Mouse (Mus musculus) thymus, postnatal 0 days (tissue): ENCODE measurements at regions not wholly inside any gene's neighbourhood (a gene's known extent, or its start where the extent isn't known, plus 50 kb on each side); places are given as distances from the start of the nearest gene placed in this dataset.

ENCODE experiments used
- DNase-seq: peaks from one replicate; pipeline ENCODE4 v3.0.0-alpha.2; 2015; ENCODE audit warnings: low spot score

DNA sequence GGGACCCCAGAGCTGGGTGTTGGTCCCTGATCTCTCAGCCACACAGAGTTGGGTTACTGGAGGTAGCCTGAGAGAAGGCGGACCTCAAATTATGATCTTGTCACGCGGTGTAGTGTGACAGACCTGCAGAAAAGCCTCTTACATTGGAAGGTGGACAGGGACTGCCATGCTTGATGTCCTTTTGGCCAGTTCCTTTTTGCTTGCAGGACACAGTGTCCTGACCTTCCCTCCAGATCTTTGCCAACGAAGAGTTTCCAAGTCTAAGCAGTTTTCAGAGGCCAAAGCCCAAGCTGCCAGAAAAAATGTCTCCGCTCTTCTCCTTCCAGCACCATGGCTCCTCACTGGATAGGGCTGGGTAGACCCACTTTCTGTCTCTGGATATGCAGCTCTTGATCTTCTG lies 248.6 kb downstream of the Foxo1 start:
- no peak for DNase-seq

DNA sequence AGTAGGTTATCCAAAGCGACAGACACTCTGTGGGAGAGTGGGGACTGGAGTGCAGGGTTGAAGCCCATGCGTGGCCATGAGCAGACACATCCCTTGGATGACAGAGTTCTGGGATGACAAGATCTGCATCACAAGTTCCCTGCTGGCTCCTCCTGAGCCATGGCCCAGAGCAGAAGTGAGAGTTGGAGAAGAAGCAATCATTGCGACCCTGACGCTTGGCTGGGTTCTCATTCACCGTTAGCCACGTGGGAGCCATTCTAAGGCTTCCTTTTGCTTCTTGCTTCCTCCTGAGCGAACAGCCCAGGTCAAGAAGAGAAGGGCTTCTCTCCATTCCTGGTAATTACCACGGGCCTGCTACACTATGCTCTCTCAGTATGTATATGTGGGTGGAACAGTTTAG lies 244.6 kb downstream of the Foxo1 start:
- no peak for DNase-seq

GRCm38 (mm10) chr3:52511549-52511948 lies 243.4 kb downstream of the Foxo1 start:
- DNase-seq = no peak

DNA sequence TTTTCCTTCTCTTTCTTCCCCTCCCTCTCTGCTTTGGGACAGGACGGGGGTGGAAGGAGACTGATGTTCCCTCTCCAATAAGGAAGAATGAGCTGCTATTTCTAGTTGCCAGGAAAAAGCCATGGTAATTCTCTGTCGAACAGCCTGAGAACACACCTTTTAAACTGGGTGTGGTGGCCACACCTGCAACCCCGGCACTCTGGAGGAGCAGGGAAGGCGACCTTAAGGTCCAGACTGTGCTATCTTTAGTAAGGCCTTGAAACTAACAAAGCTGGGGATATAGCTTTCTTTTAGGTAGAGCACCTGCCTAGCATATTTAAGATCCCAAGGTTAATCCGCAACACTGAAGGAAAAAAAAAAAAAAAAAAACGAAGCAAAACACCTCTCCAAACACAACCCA lies 242.7 kb downstream of the Foxo1 start:
- no peak for DNase-seq

GRCm38 (mm10) chr3:52510088-52510765 lies 242.1 kb downstream of the Foxo1 start:
- DNase-seq = no peak

DNA sequence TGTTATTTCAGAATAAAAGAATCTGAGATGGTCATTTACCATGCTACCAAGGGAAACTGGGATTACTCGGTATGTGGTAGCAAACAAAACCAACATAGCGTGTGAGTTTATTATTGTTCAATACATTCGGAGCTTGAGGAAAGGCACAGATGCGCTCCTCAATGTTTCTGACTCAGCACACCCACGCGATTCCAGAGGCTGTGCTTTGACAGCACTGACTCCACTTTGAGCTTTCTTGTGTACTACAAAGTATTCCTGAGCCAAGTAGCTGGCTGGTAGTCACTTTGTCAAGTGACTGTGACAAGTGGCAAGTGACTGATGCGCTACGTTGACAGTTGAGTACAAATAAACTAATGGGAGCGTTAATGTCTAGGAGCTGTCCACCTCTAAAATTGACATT lies 235.8 kb downstream of the Foxo1 start:
- DNase-seq = no peak

DNA sequence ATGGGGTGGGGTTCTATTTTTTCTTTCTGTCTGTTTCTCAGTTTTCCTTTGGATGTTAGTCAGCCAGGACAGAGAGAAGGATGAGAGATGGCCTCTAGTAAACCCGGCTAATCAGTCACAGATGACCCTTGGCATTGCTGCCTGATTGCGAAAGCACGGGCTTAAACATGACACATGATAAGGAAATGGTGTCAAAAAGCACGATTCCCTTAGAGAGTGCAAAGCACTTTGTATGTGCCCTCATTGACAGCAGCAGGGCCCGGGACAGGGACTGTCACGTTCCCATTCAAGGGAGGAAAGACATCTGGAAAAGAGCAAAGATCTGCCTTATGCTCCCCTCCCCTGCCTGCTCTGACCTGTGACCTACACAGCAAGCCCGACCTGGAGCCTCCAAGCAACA lies 234.1 kb downstream of the Foxo1 start:
- no peak for DNase-seq

- no peak for DNase-seq
Observed at GRCm38 (mm10) chr3:52501614-52502013, 233.5 kb downstream of the Foxo1 start.

- peak; percentile 66 for DNase-seq
Observed at GRCm38 (mm10) chr3:52500026-52500425, 231.9 kb downstream of the Foxo1 start.

DNA sequence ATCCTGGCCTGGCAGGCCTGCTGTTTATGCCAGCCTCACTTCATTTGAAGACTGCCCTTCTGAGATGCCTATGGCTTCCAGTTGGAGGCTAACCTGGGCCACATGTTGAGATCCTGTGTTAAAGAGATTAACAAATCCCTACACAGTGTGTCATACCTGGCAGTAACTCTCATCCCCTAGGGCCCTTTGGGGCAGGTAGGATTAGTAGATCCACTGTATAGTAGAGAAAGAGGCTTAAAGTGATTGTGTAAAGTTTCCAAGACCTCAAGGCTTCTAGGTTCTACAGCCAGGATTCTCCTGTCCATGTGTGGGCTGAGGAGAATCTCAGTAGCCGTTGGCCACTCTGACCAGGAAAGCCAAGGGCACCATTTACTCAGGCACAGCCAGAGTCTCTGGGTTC lies 231.4 kb downstream of the Foxo1 start:
- DNase-seq = no peak

DNA sequence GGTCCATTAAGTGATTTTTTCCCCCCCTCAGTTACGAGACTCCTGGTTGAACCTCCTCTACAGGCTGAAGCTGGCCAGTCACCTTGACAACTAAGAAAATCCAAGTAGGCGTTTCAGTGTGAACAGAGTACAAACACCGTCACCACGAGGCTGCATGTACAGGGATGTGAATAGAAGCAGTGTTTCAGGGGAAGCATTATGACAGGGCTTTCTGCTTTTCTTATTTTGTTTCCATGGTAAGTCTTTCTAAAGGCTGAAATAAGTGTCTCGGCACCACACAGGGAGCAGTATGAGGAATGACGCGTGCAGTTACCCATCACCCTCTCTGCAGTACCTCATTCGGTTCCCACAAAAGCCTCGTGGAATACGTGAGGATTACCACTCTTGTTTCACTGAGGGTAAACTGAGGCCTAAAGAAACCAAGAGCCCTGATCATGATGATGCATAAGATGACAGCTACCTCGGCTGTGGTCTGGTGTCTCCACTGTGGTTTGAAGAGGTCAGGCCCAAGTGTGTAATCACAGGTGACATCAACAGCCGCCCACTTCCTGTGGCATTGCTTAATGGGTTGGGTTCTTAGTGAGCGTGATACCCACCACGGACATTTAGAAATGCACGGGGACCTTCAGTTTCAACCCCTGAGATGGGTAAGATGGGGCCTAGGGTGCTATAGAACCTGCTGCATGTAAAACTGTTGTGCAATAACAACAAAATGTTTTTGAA lies 230.5 kb downstream of the Foxo1 start:
- DNase-seq = peak; percentile 25

GRCm38 (mm10) chr3:52496965-52497364 lies 228.8 kb downstream of the Foxo1 start:
- no peak for DNase-seq

GRCm38 (mm10) chr3:52495401-52495800 lies 227.3 kb downstream of the Foxo1 start:
- DNase-seq = no peak

DNA sequence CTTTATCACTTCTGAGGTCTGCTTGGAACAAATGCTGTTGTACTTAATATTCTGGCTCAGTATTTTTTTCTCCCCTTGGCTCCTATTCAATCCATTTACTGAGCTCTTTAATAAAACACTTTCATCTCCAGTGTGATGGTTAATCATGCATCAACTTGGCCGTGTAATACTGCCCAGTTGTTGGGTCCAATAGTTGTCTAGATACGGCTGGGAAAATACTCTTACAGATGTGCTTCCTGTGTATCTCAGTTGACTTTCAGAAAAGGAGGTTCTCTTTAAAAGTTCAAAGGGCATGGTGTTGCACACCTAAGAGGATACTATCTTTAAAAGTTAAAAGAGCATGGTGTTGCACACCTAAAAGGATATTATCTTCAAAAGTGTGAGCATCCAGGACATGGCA lies 226.8 kb downstream of the Foxo1 start:
- DNase-seq = no peak

DNA sequence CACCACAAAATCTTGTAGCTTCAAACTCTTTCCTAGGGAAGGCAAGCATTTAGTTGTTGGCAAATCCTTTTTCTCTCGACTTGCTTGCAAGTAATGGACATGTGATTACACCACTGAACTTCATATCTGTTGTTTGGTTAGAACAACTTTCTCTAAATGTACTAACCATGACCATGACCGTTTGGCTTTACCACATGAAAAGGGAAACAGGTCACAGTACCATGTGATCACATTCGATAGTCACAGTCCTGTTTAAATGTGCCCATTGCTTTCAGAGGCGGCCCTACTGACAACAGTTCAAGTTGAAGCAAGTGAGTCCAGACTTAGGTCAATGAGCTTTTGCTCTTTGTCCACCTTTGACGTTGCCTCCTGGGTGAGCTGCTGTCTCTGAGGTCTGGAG lies 211.1 kb downstream of the Foxo1 start:
- DNase-seq = no peak

- DNase-seq = no peak
Observed at GRCm38 (mm10) chr3:52469900-52470299, 201.8 kb downstream of the Foxo1 start.

- DNase-seq = no peak
Observed at GRCm38 (mm10) chr3:52469397-52469796, 201.3 kb downstream of the Foxo1 start.

- no peak for DNase-seq
Observed at GRCm38 (mm10) chr3:52468326-52468725, 200.2 kb downstream of the Foxo1 start.

DNA sequence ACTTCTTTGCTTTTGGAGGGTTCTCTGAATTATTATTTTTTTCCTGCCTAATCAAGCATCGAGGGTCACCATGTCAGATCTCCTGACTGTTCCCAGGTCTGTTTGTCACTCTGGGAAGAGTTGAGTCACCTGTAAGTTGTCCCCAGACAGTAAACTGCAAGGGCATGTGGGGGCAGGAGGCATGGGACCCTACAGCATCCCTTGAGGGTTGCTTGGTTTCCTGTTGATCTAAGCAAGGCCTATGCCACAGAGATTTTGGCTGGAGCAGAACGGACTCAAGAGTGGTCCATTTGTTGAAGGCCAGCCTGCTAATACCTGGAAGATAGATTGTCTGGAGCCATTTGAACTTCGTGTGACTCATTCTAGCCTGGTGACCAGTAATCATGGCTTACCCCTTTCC lies 199.7 kb downstream of the Foxo1 start:
- no peak for DNase-seq

GRCm38 (mm10) chr3:52466984-52467565 lies 198.9 kb downstream of the Foxo1 start:
- no peak for DNase-seq

- DNase-seq = no peak
Observed at GRCm38 (mm10) chr3:52466571-52466970, 198.4 kb downstream of the Foxo1 start.

- DNase-seq = no peak
Observed at GRCm38 (mm10) chr3:52463911-52464310, 195.8 kb downstream of the Foxo1 start.

GRCm38 (mm10) chr3:52454955-52455354 lies 186.8 kb downstream of the Foxo1 start:
- no peak for DNase-seq
